Mouse (Mus musculus) olfactory bulb, adult 2 months (tissue): ENCODE results near the gene Sypl2.
"Not testable (repeated sequence)": the region's sequence is repeated elsewhere in the genome, so short reads cannot be mapped to it uniquely, and the experiment has no call there.

Experiments
- CTCF ChIP-seq: fragments of 200-500 bp; IDR thresholded peaks from 2 replicates; pipeline ENCODE4 v1.5.1; 2012; ENCODE audit warnings: low read depth, mild to moderate bottlenecking, low read length, moderate library complexity; ENCODE audit not compliant: insufficient read depth
- POLR2A ChIP-seq: fragments of 200-500 bp; IDR thresholded peaks from 2 replicates; pipeline ENCODE4 v1.6.1; 2012; ENCODE audit warnings: mild to moderate bottlenecking, low read depth, low read length, moderate library complexity; ENCODE audit not compliant: insufficient read depth

DNA sequence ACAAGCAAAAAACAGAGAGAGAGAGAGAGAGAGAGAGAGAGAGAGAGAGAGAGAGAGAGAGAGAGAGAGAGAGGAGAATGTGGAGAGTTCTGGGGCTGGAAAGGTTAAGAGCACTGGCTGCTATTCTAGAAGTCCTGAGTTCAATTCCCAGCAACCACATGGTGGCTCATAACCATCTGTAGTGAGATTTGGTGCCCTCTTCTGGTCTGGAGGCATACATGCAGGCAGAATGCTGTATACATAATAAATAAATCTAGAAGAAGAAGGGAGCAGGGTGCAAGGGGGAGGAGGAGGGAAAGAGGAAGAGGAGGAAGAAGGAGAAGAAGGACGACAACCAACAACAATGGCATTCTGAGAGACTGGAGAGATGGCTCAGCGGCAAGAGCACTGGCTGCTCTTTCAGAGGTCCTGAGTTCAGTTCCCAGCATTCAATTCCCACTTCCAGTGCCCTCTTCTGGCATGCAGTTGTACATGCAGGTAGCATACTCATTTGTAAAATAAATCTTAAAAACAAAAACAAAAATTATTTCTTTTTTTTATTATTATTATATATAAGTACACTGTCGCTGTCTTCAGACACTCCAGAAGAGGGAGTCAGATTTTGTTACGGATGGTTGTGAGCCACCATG is 11.1 kb upstream of the Sypl2 start:
- TF ChIP-seq POLR2A, CTCF: not testable (repeated sequence)
